Mouse (Mus musculus) ES-E14 (cell line): ENCODE results near the gene Pitpnc1.

Experiments used
- MAFK ChIP-seq: IDR thresholded peaks from 2 replicates; pipeline ENCODE4 v1.6.1; 2014; ENCODE audit warnings: mild to moderate bottlenecking, low read depth, low read length, inconsistent platforms; ENCODE audit not compliant: insufficient read depth
- ZC3H11A ChIP-seq: IDR thresholded peaks from 2 replicates; pipeline ENCODE4 v1.6.1; 2012; ENCODE audit warnings: low read depth, mild to moderate bottlenecking, inconsistent platforms, low read length, borderline replicate concordance
- ZNF384 ChIP-seq: IDR thresholded peaks from 2 replicates; pipeline ENCODE4 v1.6.1; 2012; ENCODE audit warnings: low read depth, low read length, inconsistent platforms

GRCm38 (mm10) chr11:107349756-107350155 is 120.7 kb downstream of the Pitpnc1 start:
- no peak for TF ChIP-seq MAFK
- TF ChIP-seq ZC3H11A: no peak
- no peak for TF ChIP-seq ZNF384
